Mouse (Mus musculus) liver, embryonic 11.5 days (tissue): ENCODE measurements at regions not wholly inside any gene's neighbourhood (a gene's known extent, or its start where the extent isn't known, plus 50 kb on each side); places are given as distances from the start of the nearest gene placed in this dataset.

Experiments used
- ATAC-seq: fragments of 200-750 bp; cut with Nextera tagmentation; replicated peaks from 2 replicates; pipeline ENCODE4 v1.8.0; 2017; ENCODE audit warnings: moderate number of reproducible peaks, mild to moderate bottlenecking, moderate TSS enrichment, moderate library complexity; ENCODE audit not compliant: low FRiP score
- DNase-seq: peaks from one replicate; pipeline ENCODE4 v3.0.0-alpha.2; 2017; ENCODE audit warnings: low spot score
- H3K27ac ChIP-seq: fragments of 300-500 bp; sonication (generic); 2 replicates; pipeline ENCODE4 v1.5.1; 2014; ENCODE audit warnings: mild to moderate bottlenecking, low read depth, low read length, control low read depth
- H3K27me3 ChIP-seq: fragments of 300-500 bp; sonication (generic); replicated peaks from 2 replicates; pipeline ENCODE4 v1.6.1; 2014; ENCODE audit warnings: low read length, mixed read lengths; ENCODE audit not compliant: control insufficient read depth, insufficient read depth
- H3K36me3 ChIP-seq: fragments of 300-500 bp; sonication (generic); 2 replicates; pipeline ENCODE4 v1.6.1; 2014; ENCODE audit warnings: mild to moderate bottlenecking, low read length, moderate library complexity, mixed read lengths; ENCODE audit not compliant: control insufficient read depth, insufficient read depth
- H3K4me1 ChIP-seq: fragments of 300-500 bp; sonication (generic); replicated peaks from 2 replicates; pipeline ENCODE4 v1.6.1; 2014; ENCODE audit warnings: low read length, mixed read lengths; ENCODE audit not compliant: control insufficient read depth, insufficient read depth
- H3K4me2 ChIP-seq: fragments of 300-500 bp; sonication (generic); 2 replicates; pipeline ENCODE4 v1.6.1; 2014; ENCODE audit warnings: mild to moderate bottlenecking, control low read depth, moderate library complexity
- H3K4me3 ChIP-seq: fragments of 300-500 bp; sonication (generic); 2 replicates; pipeline ENCODE4 v1.5.1; 2014; ENCODE audit warnings: low read depth, low read length, control low read depth
- H3K9ac ChIP-seq: fragments of 300-500 bp; sonication (generic); 2 replicates; pipeline ENCODE4 v1.6.1; 2014; ENCODE audit warnings: low read depth, low read length, control low read depth
- H3K9me3 ChIP-seq: fragments of 300-500 bp; sonication (generic); 2 replicates; pipeline ENCODE4 v1.6.1; 2016; ENCODE audit warnings: low read length, inconsistent platforms, mixed read lengths; ENCODE audit not compliant: control insufficient read depth
- WGBS: fragments of 180-500 bp; shearing (Covaris S2); extraction: QIAGEN DNeasy Blood & Tissue Kit; methylation state at CpG from one replicate; pipeline ENCODE4 v1.1.7; 2014; 5-methylcytosine and 5-hydroxymethylcytosine counted together

GRCm38 (mm10) chr8:91967407-91967806 lies 165.5 kb upstream of the Irx3 start:
- Histone ChIP-seq H3K4me2 (peak overlapping the region; percentile 26), H3K9me3 (no peaks in the 10 kb centered on the region), H3K4me3 (no peak overlapping the region), H3K36me3 (no peaks in the 10 kb centered on the region), H3K4me1 (no peaks in the 10 kb centered on the region), H3K27ac (no peak overlapping the region), H3K27me3 (peaks cover 18% of the 10 kb centered on the region), H3K9ac (no peak overlapping the region)
- WGBS = 41% methylated on average over 16 of the region's 16 CpGs
- ATAC-seq = no peak
- DNase-seq = no peak

DNA sequence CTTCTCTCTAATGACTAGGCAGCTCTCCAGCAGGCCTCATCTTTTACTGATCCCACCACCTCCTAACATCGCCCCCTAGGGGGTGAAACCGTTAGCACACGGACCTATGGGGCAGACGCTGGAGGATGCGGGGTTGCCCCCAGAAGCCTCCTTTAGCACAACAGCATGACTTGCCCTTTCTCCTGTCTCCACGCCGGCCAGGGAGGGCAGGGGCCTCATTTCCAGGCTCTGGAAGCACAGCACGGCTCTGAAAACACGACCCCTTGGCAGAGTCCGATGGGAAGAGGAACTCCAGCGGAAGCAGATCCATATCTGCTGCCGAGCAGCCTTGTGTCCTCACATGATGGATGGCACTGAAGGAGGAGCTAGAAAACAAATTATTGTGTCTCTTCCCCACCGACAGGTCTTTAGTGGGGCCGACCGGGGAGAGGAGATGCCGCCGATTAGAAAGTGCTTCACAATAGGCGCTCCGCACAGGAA lies 165.1 kb upstream of the Irx3 start:
- Histone ChIP-seq H3K4me3 (no peak overlapping the region), H3K27ac (no peak overlapping the region), H3K36me3 (no peaks in the 10 kb centered on the region), H3K4me1 (no peaks in the 10 kb centered on the region), H3K9ac (no peak overlapping the region), H3K27me3 (peaks cover 18% of the 10 kb centered on the region), H3K9me3 (no peaks in the 10 kb centered on the region), H3K4me2 (peak overlapping the region; percentile 26)
- 35% methylated on average over 19 of the region's 19 CpGs for WGBS
- no peak for DNase-seq
- no peak for ATAC-seq

GRCm38 (mm10) chr8:91961696-91962095 lies 159.8 kb upstream of the Irx3 start:
- no peak for ATAC-seq
- DNase-seq = no peak

DNA sequence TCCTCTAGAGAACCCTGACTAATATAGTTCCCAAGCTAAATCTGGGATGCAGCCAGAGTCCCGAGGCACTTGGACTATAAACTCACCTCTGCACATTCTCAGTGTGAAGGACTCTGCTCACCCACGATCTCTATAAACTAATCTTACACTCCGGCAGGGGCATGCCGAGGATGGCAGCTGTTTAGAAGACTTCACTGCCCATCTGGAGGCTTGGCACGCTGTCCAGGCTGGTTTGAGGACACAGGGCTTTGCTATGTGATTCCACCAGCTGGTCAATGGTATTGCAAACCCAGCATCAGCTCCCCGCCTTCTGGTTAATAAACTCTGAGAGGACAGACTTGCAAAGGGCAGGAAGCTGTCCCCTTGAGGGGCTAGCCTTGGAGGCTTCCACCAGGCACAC lies 153.3 kb upstream of the Irx3 start:
- Histone ChIP-seq H3K4me2 (no peak overlapping the region), H3K4me3 (no peak overlapping the region), H3K27ac (no peak overlapping the region), H3K9ac (no peak overlapping the region), H3K9me3 (no peaks in the 10 kb centered on the region), H3K4me1 (no peaks in the 10 kb centered on the region), H3K36me3 (no peaks in the 10 kb centered on the region), H3K27me3 (no peaks in the 10 kb centered on the region; the same call in 1 of the 2 replicates)
- WGBS = 79% methylated on average over 6 of the region's 6 CpGs
- ATAC-seq (no peak), DNase-seq (no peak)

More at GRCm38 (mm10) chr8:91961696-91962095, 159.8 kb upstream of the Irx3 start:
- Histone ChIP-seq H3K9ac (no peak overlapping the region), H3K4me1 (no peaks in the 10 kb centered on the region), H3K27ac (no peak overlapping the region), H3K9me3 (no peaks in the 10 kb centered on the region), H3K36me3 (no peaks in the 10 kb centered on the region), H3K27me3 (no peaks in the 10 kb centered on the region), H3K4me3 (no peak overlapping the region), H3K4me2 (no peak overlapping the region)
- 79% methylated on average over 5 of the region's 5 CpGs for WGBS

GRCm38 (mm10) chr8:91952981-91953380 lies 151.1 kb upstream of the Irx3 start:
- Histone ChIP-seq H3K4me2 (no peak overlapping the region), H3K9ac (no peak overlapping the region), H3K27ac (no peak overlapping the region), H3K27me3 (no peaks in the 10 kb centered on the region; the same call in 1 of the 2 replicates), H3K36me3 (no peaks in the 10 kb centered on the region), H3K4me1 (no peaks in the 10 kb centered on the region), H3K4me3 (no peak overlapping the region), H3K9me3 (no peaks in the 10 kb centered on the region)
- ATAC-seq = no peak
- no peak for DNase-seq
- WGBS = 68% methylated on average over 4 of the region's 4 CpGs

- no peak overlapping the region for H3K4me2 ChIP-seq
- H3K27ac ChIP-seq = no peak overlapping the region
- H3K36me3 ChIP-seq = no peaks in the 10 kb centered on the region
- no peak overlapping the region for H3K9ac ChIP-seq
- H3K4me3 ChIP-seq = no peak overlapping the region
- H3K9me3 ChIP-seq = no peaks in the 10 kb centered on the region
- no peaks in the 10 kb centered on the region for H3K4me1 ChIP-seq
- H3K27me3 ChIP-seq = peaks cover 1% of the 10 kb centered on the region; the same call in 1 of the 2 replicates
- WGBS = 73% methylated on average over 9 of the region's 9 CpGs
- DNase-seq (no peak), ATAC-seq (no peak)
Measured at GRCm38 (mm10) chr8:91949110-91949509, 147.2 kb upstream of the Irx3 start.

- no peaks in the 10 kb centered on the region for H3K4me1 ChIP-seq
- peaks cover 3% of the 10 kb centered on the region; the same call in 1 of the 2 replicates for H3K27me3 ChIP-seq
- no peak for DNase-seq
- 71% methylated on average over 18 of the region's 18 CpGs for WGBS
- no peak overlapping the region for H3K4me2 ChIP-seq
- ATAC-seq = no peak
- H3K4me3 ChIP-seq = no peak overlapping the region
- H3K27ac ChIP-seq = no peak overlapping the region
- no peaks in the 10 kb centered on the region for H3K9me3 ChIP-seq
- no peak overlapping the region for H3K9ac ChIP-seq
- H3K36me3 ChIP-seq = no peaks in the 10 kb centered on the region
Measured at GRCm38 (mm10) chr8:91948173-91948940, 146.5 kb upstream of the Irx3 start.

GRCm38 (mm10) chr8:91941005-91941404 lies 139.1 kb upstream of the Irx3 start:
- DNase-seq = no peak
- H3K27ac ChIP-seq = no peak overlapping the region
- H3K36me3 ChIP-seq = no peaks in the 10 kb centered on the region
- no peak for ATAC-seq
- 36% methylated on average over 5 of the region's 5 CpGs for WGBS
- no peaks in the 10 kb centered on the region for H3K9me3 ChIP-seq
- no peak overlapping the region for H3K9ac ChIP-seq
- no peaks in the 10 kb centered on the region for H3K4me1 ChIP-seq
- H3K4me2 ChIP-seq = no peak overlapping the region
- 0 out of 2 replicates have a peak, but pooled peaks cover 3% of the 10 kb centered on the region for H3K27me3 ChIP-seq
- H3K4me3 ChIP-seq = no peak overlapping the region

DNA sequence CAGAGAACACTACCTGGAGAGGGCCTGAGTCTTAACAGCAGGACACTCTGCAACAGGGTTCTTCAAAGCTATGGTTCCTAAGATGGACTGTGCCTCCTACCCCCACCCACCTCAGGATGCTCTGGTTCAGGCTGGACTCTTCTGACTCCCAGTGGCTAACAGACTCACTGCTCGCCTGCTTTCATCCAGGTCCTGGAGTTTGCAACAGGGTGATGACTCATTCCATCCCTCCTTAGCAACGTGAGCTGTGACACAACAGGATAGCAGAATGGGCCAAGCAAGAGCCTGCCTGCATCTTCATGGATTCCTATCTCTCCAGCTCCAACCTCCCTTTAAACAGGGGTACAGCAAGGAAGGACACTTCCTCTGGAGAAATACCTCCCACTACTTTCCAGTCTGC lies 135.4 kb upstream of the Irx3 start:
- Histone ChIP-seq H3K4me2 (no peak overlapping the region), H3K27me3 (no peaks in the 10 kb centered on the region), H3K4me3 (no peak overlapping the region), H3K9me3 (no peaks in the 10 kb centered on the region), H3K36me3 (no peaks in the 10 kb centered on the region), H3K27ac (no peak overlapping the region), H3K9ac (no peak overlapping the region), H3K4me1 (no peaks in the 10 kb centered on the region)
- WGBS = 30% methylated on average over 2 of the region's 2 CpGs
- DNase-seq = no peak
- ATAC-seq = no peak
